ENCODE assay signal across 17 mouse cellular contexts in the genomic region with DNA sequence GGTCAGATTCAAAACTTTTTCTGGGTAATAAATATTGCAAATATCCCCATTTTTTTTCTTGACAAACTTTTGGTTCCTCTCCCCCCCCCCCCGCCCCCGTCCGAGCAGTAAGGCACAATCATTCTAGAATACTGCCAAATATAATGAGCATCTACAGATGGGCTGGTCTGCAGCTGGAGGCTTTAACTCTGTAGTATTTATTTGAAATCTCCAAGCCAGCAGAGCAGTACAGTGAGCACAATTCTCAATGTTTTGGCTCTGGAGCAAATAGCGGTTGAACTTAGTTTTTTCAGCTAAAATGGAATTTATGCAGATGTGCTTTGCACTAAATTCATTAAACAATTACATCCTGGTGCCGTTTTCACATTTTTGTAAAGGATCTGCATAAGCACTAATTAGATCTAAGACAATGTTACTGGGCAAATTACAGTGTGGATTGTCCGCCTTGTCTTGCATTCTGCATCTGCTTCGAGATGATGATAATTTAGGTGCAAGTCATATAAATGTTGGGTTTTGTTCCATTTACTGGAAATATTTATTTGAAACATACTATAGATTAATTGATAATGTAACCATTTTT. TPM values are rescaled to one million over a fixed set of nuclear protein-coding genes. Genes with fewer than 3 reads are reported as not detected.
DNase-seq lines count a peak whose midpoint lies in the region; ATAC-seq and TF ChIP-seq lines count a peak whose summit lies in the region.
"Had no signal": no experiment of that assay in that cellular context is flagged by ENCODE, and none has a peak within 500 bp of the region (broad histone marks: within the 10 kb centered on the region; RNA-seq: fewer than 3 reads in every experiment).

No protein-coding gene starts in this region.

- DNase-seq in forebrain, embryonic 11.5 days (ENCODE audit: low spot score): no peak
- no peak for DNase-seq in forebrain, embryonic 10.5 days (ENCODE audit: extremely low spot score, low spot score)
- peak; percentile 26 for DNase-seq in forebrain, postnatal 0 days
- DNase-seq in kidney, adult 18-20 months: no peak
- DNase-seq in urinary bladder, postnatal 4 days (ENCODE audit: low spot score in 2 of 2): no peak
- DNase-seq in lung, postnatal 25 days (ENCODE audit: low spot score): no peak
- DNase-seq: cerebellum, adult 18-20 months; gastrocnemius, postnatal 36 days; heart, postnatal 36 days; kidney, adult 11 months; kidney, postnatal 14 days; lung, adult 2 months had no signal

- peak overlapping the region; percentile 3; the same call in 1 of the 2 replicates for H3K9ac ChIP-seq in forebrain, embryonic 11.5 days (ENCODE audit: low read length)
- no peak overlapping the region for H3K9ac ChIP-seq in forebrain, postnatal 0 days
- H3K9ac ChIP-seq in midbrain, embryonic 12.5 days (replicated peaks): no peak overlapping the region
- H3K9ac ChIP-seq in neural tube, embryonic 15.5 days (replicated peaks): no peak overlapping the region

- no peaks in the 10 kb centered on the region for H3K36me3 ChIP-seq in forebrain, embryonic 11.5 days (ENCODE audit: control insufficient read depth, insufficient read depth, low read length)
- no peaks in the 10 kb centered on the region for H3K36me3 ChIP-seq in forebrain, embryonic 10.5 days (replicated peaks)
- H3K36me3 ChIP-seq in forebrain, postnatal 0 days (ENCODE audit: insufficient read depth): no peaks in the 10 kb centered on the region
- H3K36me3 ChIP-seq in midbrain, embryonic 12.5 days: no peaks in the 10 kb centered on the region
- H3K36me3 ChIP-seq in neural tube, embryonic 15.5 days: no peaks in the 10 kb centered on the region
- H3K36me3 ChIP-seq: heart, embryonic 10.5 days had no signal

- peak overlapping the region; percentile 46 for H3K27ac ChIP-seq in forebrain, embryonic 11.5 days (ENCODE audit: low read depth, low read length)
- H3K27ac ChIP-seq in forebrain, embryonic 10.5 days: no peak overlapping the region
- no peak overlapping the region for H3K27ac ChIP-seq in forebrain, postnatal 0 days (ENCODE audit: low read depth, low read length)
- peak overlapping the region; percentile 79 for H3K27ac ChIP-seq in midbrain, embryonic 12.5 days (replicated peaks)
- 0 out of 2 replicates have a peak overlapping the region, but pooled peaks have one; percentile 3 for H3K27ac ChIP-seq in neural tube, embryonic 15.5 days (replicated peaks)
- H3K27ac ChIP-seq: heart, embryonic 10.5 days had no signal

- no peaks in the 10 kb centered on the region for H3K27me3 ChIP-seq in forebrain, embryonic 11.5 days (ENCODE audit: control insufficient read depth, insufficient read depth, low read length)
- no peaks in the 10 kb centered on the region for H3K27me3 ChIP-seq in forebrain, embryonic 10.5 days (ENCODE audit: poor library complexity, severe bottlenecking)
- H3K27me3 ChIP-seq in forebrain, postnatal 0 days (ENCODE audit: insufficient read depth, low read length): no peaks in the 10 kb centered on the region
- H3K27me3 ChIP-seq in midbrain, embryonic 12.5 days: no peaks in the 10 kb centered on the region
- no peaks in the 10 kb centered on the region for H3K27me3 ChIP-seq in neural tube, embryonic 15.5 days (replicated peaks)
- H3K27me3 ChIP-seq: CH12.LX had no signal

- TF ChIP-seq CTCF in forebrain, postnatal 0 days (IDR thresholded peaks at IDR 0.05; ENCODE audit: low read depth): no peak

- H3K4me3 ChIP-seq in forebrain, embryonic 11.5 days (ENCODE audit: low read depth, low read length): no peak overlapping the region
- no peak overlapping the region for H3K4me3 ChIP-seq in forebrain, embryonic 10.5 days
- H3K4me3 ChIP-seq in forebrain, postnatal 0 days (ENCODE audit: low read depth, low read length): no peak overlapping the region
- H3K4me3 ChIP-seq in midbrain, embryonic 12.5 days: no peak overlapping the region
- no peak overlapping the region for H3K4me3 ChIP-seq in neural tube, embryonic 15.5 days (replicated peaks)
- H3K4me3 ChIP-seq: heart, embryonic 10.5 days had no signal

- no peak overlapping the region for H3K4me2 ChIP-seq in forebrain, embryonic 11.5 days (ENCODE audit: low read depth, low read length, severe bottlenecking)
- peak overlapping the region; percentile 36 for H3K4me2 ChIP-seq in forebrain, postnatal 0 days (ENCODE audit: low read depth)
- H3K4me2 ChIP-seq in midbrain, embryonic 12.5 days (replicated peaks): peak overlapping the region; percentile 42
- H3K4me2 ChIP-seq in neural tube, embryonic 15.5 days: peak overlapping the region; percentile 41

- ATAC-seq in forebrain, embryonic 11.5 days (replicated peaks; ENCODE audit: low FRiP score): peak; percentile 54
- peak; percentile 62 for ATAC-seq in forebrain, postnatal 0 days
- ATAC-seq in midbrain, embryonic 12.5 days (ENCODE audit: low FRiP score, low read depth): no peak
- ATAC-seq in neural tube, embryonic 15.5 days (ENCODE audit: low FRiP score): no peak
- ATAC-seq: activated CD4-positive, CD25-positive, alpha-beta regulatory T cell, adult 4 months had no signal

- H3K9me3 ChIP-seq in forebrain, embryonic 11.5 days (ENCODE audit: control insufficient read depth, low read length): no peaks in the 10 kb centered on the region
- no peaks in the 10 kb centered on the region for H3K9me3 ChIP-seq in forebrain, embryonic 10.5 days
- H3K9me3 ChIP-seq in forebrain, postnatal 0 days (ENCODE audit: low read length): no peaks in the 10 kb centered on the region
- H3K9me3 ChIP-seq in midbrain, embryonic 12.5 days: no peaks in the 10 kb centered on the region
- H3K9me3 ChIP-seq in neural tube, embryonic 15.5 days (replicated peaks): no peaks in the 10 kb centered on the region
- H3K9me3 ChIP-seq: heart, embryonic 10.5 days had no signal

- H3K4me1 ChIP-seq in forebrain, embryonic 11.5 days (replicated peaks; ENCODE audit: control insufficient read depth, insufficient read depth, low read length): peaks cover 19% of the 10 kb centered on the region
- H3K4me1 ChIP-seq in forebrain, embryonic 10.5 days: peaks cover 34% of the 10 kb centered on the region
- no peaks in the 10 kb centered on the region for H3K4me1 ChIP-seq in forebrain, postnatal 0 days (ENCODE audit: insufficient read depth)
- H3K4me1 ChIP-seq in midbrain, embryonic 12.5 days: peaks cover 27% of the 10 kb centered on the region
- peaks cover 16% of the 10 kb centered on the region for H3K4me1 ChIP-seq in neural tube, embryonic 15.5 days
- H3K4me1 ChIP-seq: heart, embryonic 10.5 days had no signal

- 64% methylated on average over 7 of the region's 7 CpGs for WGBS in forebrain, embryonic 11.5 days
- WGBS in forebrain, embryonic 10.5 days: 78% methylated on average over 7 of the region's 7 CpGs
- WGBS in forebrain, postnatal 0 days: 30% methylated on average over 7 of the region's 7 CpGs
- 70% methylated on average over 7 of the region's 7 CpGs for WGBS in midbrain, embryonic 12.5 days
- 44% methylated on average over 7 of the region's 7 CpGs for WGBS in neural tube, embryonic 15.5 days

RNA-seq across cellular contexts. Expression of a gene that starts 31.3 kb away (rescaled TPM):
- 5.1 and 6.6 TPM in 2 replicates for polyA plus RNA-seq in forebrain, embryonic 11.5 days (2014; fragmentation: Nextera tagmentation; extraction: Ambion mirVana)
- 2.1 and 3.0 TPM in 2 replicates for polyA plus RNA-seq in forebrain, embryonic 10.5 days (2016; fragmentation: Nextera tagmentation; extraction: Ambion mirVana)
- 301 and 445 TPM in 2 replicates for total RNA-seq in forebrain, postnatal 0 days (2014; rRNA removed)
- polyA plus RNA-seq in forebrain, postnatal 0 days (2015; fragmentation: Nextera tagmentation; extraction: Ambion mirVana): 88.6 and 138 TPM in 2 replicates
- polyA plus RNA-seq in midbrain, embryonic 12.5 days (2016; fragmentation: Nextera tagmentation; extraction: Ambion mirVana): 11.7 and 11.9 TPM in 2 replicates
- polyA plus RNA-seq in neural tube, embryonic 15.5 days (2015; fragmentation: Nextera tagmentation; extraction: Ambion mirVana): 3.8 and 4.3 TPM in 2 replicates

Comparison
In these comparisons a context has a peak if more than half of its experiments do, and no peak if none do; other contexts are left out.
1. H3K27ac ChIP-seq: peak in forebrain, embryonic 11.5 days (single experiment), midbrain, embryonic 12.5 days (single experiment) and neural tube, embryonic 15.5 days (single experiment); none in forebrain, embryonic 10.5 days (single experiment) and forebrain, postnatal 0 days (single experiment).
2. ATAC-seq: peak in forebrain, embryonic 11.5 days (single experiment) and forebrain, postnatal 0 days (single experiment); none in midbrain, embryonic 12.5 days (single experiment) and neural tube, embryonic 15.5 days (single experiment).